Mouse (Mus musculus): ENCODE measurements around the gene Zfp248. TPM values are rescaled to one million over a fixed set of nuclear protein-coding genes. Genes with fewer than 3 reads are reported as not detected.

Gene Zfp248
- polyA plus RNA-seq, 1 experiment from 2014 or later: 4.3 TPM

DNA sequence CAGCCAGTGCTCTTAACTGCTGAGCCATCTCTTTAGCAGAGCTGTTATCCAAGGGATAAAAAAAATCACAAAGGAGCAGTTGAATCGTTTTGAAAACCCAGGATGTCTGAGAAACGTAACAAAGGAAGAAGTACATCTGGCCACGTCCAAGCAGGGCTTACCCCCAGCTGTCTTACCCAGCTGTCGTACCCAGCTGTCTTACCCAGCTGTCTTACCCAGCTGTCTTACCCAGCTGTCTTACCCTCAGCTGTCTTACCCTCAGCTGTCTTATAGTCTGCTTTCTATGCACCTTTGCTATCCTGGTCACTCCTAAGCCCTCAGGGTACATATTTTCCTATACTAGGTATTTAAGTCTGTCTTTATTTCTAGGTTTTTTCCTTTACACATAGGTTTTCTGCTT, 23.8 kb downstream of the Zfp248 start:
- no peaks in the 10 kb centered on the region for H3K4me1 ChIP-seq (ENCODE audit: control insufficient read depth, insufficient read depth, low read length)
- H3K9ac ChIP-seq (ENCODE audit: low read length): no peak overlapping the region
- no peak overlapping the region for H3K4me2 ChIP-seq (ENCODE audit: low read depth, low read length)
- H3K36me3 ChIP-seq (ENCODE audit: control insufficient read depth, insufficient read depth): peaks cover 39% of the 10 kb centered on the region
- no peaks in the 10 kb centered on the region for H3K27me3 ChIP-seq (ENCODE audit: control insufficient read depth, insufficient read depth, low read length)
- peaks cover 17% of the 10 kb centered on the region for H3K9me3 ChIP-seq (replicated peaks; ENCODE audit: control insufficient read depth, low read length)
- no peak overlapping the region for H3K27ac ChIP-seq (ENCODE audit: low read length)
- ATAC-seq (replicated peaks; ENCODE audit: extremely low read depth, insufficient read depth, low FRiP score): no peak
- no peak overlapping the region for H3K4me3 ChIP-seq (ENCODE audit: low read length)
- 76% methylated on average over 4 of the region's 4 CpGs for WGBS

DNA sequence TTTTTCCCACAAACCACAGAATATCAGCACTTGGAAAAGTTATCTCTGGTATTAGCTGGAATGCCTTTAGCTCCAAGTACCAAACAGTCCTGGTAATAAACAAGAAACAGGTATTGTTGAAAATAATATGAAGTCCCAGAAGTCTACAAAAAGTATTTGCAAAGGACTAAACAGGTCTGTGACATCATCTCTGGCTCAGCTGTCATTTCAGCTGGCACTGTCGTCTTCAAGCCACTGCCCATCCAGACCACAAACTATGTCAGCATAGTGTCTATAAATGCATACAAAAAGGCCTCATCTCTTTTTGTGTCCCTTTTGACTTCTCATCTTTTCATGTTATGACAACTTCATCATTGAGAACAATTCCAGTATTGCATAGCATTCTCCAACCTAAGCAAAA, 28.7 kb downstream of the Zfp248 start:
- no peaks in the 10 kb centered on the region for H3K27me3 ChIP-seq (ENCODE audit: control insufficient read depth, insufficient read depth, low read length)
- no peak overlapping the region for H3K4me3 ChIP-seq (ENCODE audit: low read length)
- no peak overlapping the region for H3K9ac ChIP-seq (ENCODE audit: low read length)
- no peak overlapping the region for H3K4me2 ChIP-seq (ENCODE audit: low read depth, low read length)
- 100% methylated on average over 1 of the region's 1 CpGs for WGBS
- H3K27ac ChIP-seq (ENCODE audit: low read length): no peak overlapping the region
- no peaks in the 10 kb centered on the region for H3K4me1 ChIP-seq (ENCODE audit: control insufficient read depth, insufficient read depth, low read length)
- ATAC-seq (replicated peaks; ENCODE audit: extremely low read depth, insufficient read depth, low FRiP score): no peak
- H3K36me3 ChIP-seq (ENCODE audit: control insufficient read depth, insufficient read depth): peaks cover 30% of the 10 kb centered on the region
- peaks cover 17% of the 10 kb centered on the region for H3K9me3 ChIP-seq (replicated peaks; ENCODE audit: control insufficient read depth, low read length)

DNA sequence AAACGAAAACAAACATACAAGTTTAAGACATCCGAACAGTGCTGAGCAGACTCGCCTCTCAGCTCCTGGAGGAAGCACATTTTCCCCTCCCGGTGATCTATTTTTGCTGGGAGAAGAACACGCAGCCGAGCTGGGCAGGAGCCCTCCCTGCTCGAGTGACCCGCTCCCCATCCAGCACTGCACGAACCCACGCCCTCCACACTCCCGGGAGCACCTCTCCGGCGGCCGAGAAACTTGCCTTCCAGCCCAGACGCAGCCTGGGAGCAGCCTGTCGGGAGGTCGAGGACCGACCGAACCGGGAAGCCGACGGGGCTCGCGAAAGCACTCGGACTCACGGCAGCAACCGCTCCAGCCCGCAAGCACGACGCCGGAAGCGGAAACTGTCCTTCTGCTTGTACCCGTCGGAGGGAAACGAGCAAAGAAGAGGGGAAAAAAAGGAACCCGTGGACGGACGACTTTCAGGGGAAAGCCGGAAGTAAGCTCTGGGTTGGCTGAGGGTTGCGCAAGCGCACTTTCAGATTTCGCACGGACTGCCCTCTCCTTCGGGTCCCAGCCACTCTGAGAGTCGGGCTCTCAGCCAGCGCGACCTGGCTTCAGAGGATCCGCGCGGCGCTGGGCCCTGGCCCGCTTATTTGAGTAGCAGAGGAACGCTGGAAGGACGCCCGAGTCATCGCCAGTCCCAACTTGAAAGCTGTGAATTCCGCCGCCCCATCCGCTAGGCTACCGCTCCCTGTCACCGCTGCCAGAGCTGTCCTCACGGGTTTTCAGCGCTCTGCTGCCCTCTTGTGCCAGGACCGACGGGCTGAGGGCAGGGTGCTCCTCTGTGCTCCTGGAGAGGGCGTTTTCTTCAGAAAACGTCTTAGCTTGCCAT, 36.0 kb downstream of the Zfp248 start, which contains the start of gene Bms1:
Bms1 (minus strand) TSS at position 425 of the 871 bp plus-strand sequence.
- under 1% methylated on average over 67 of the region's 67 CpGs for WGBS
- peak; percentile 98 for ATAC-seq (replicated peaks; ENCODE audit: extremely low read depth, insufficient read depth, low FRiP score)
- peaks cover 16% of the 10 kb centered on the region for H3K36me3 ChIP-seq (ENCODE audit: control insufficient read depth, insufficient read depth)

DNA sequence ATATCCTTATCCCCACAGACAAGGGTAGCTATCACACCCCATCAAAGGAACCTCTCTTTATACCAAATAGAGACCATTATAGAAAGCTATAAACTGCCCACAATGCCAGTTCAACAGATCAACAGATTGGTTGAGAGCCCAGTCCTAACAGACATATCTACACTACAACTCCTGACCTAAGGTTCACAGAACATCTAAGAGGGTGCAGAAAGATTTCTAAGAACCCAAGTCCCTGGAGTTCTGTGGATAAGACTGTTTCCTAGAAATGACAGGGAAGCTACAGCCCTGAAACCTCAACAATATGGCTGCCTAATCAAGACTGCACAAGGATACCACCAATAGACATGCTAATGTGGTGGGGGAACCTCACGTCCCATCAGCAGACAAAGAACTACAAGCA, 44.9 kb downstream of the Zfp248 start:
- 93% methylated on average over 1 of the region's 1 CpGs for WGBS
- no peak overlapping the region for H3K27ac ChIP-seq (ENCODE audit: low read length)
- no peak overlapping the region for H3K4me3 ChIP-seq (ENCODE audit: low read length)
- peaks cover 6% of the 10 kb centered on the region for H3K4me1 ChIP-seq (ENCODE audit: control insufficient read depth, insufficient read depth, low read length)
- H3K9me3 ChIP-seq (replicated peaks; ENCODE audit: control insufficient read depth, low read length): no peaks in the 10 kb centered on the region
- peaks cover 46% of the 10 kb centered on the region for H3K36me3 ChIP-seq (ENCODE audit: control insufficient read depth, insufficient read depth)
- H3K4me2 ChIP-seq (ENCODE audit: low read depth, low read length): no peak overlapping the region
- H3K9ac ChIP-seq (ENCODE audit: low read length): no peak overlapping the region
- H3K27me3 ChIP-seq (ENCODE audit: control insufficient read depth, insufficient read depth, low read length): no peaks in the 10 kb centered on the region
- no peak for ATAC-seq (replicated peaks; ENCODE audit: extremely low read depth, insufficient read depth, low FRiP score)

More for the DNA sequence above, 36.0 kb downstream of the Zfp248 start, which contains the start of gene Bms1:
- H3K4me3 ChIP-seq (ENCODE audit: low read length): peak within 1 kb of the TSS; percentile 100
- H3K27ac ChIP-seq (ENCODE audit: low read length): peak within 1 kb of the TSS; percentile 96
- no peaks in the 10 kb centered on the region for H3K9me3 ChIP-seq (replicated peaks; ENCODE audit: control insufficient read depth, low read length)
- H3K4me1 ChIP-seq (ENCODE audit: control insufficient read depth, insufficient read depth, low read length): peaks cover 11% of the 10 kb centered on the region
- H3K9ac ChIP-seq (ENCODE audit: low read length): peak within 1 kb of the TSS; percentile 97
- peak within 1 kb of the TSS; percentile 65 for H3K4me2 ChIP-seq (ENCODE audit: low read depth, low read length)
- no peaks in the 10 kb centered on the region for H3K27me3 ChIP-seq (ENCODE audit: control insufficient read depth, insufficient read depth, low read length)

DNA sequence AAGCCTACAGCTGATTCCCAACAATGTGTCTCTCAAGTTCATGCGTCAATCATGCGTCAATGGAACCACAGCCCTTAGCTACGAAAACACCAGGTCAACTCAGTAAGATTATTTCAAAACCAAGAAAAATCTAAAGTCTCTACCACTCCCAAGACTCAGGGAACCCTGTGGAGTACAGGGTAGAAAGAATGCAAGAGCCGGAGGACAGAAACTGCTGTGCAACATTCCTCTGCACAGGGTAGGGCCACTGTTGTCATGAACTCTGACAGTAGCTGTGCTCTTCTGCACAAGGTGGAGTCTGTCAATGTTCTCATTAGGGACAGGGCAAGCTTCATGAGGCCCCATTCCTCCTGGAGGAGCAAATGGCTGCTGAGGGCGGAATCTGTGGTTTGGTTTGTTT, 46.8 kb downstream of the Zfp248 start:
- Histone ChIP-seq H3K36me3 (ENCODE audit: control insufficient read depth, insufficient read depth) (peaks cover 56% of the 10 kb centered on the region), H3K9me3 (replicated peaks; ENCODE audit: control insufficient read depth, low read length) (no peaks in the 10 kb centered on the region), H3K4me1 (ENCODE audit: control insufficient read depth, insufficient read depth, low read length) (peaks cover 6% of the 10 kb centered on the region), H3K4me2 (ENCODE audit: low read depth, low read length) (no peak overlapping the region), H3K27ac (ENCODE audit: low read length) (no peak overlapping the region), H3K9ac (ENCODE audit: low read length) (no peak overlapping the region), H3K4me3 (ENCODE audit: low read length) (no peak overlapping the region), H3K27me3 (ENCODE audit: control insufficient read depth, insufficient read depth, low read length) (no peaks in the 10 kb centered on the region)
- ATAC-seq (replicated peaks; ENCODE audit: extremely low read depth, insufficient read depth, low FRiP score): no peak
- 88% methylated on average over 5 of the region's 5 CpGs for WGBS

DNA sequence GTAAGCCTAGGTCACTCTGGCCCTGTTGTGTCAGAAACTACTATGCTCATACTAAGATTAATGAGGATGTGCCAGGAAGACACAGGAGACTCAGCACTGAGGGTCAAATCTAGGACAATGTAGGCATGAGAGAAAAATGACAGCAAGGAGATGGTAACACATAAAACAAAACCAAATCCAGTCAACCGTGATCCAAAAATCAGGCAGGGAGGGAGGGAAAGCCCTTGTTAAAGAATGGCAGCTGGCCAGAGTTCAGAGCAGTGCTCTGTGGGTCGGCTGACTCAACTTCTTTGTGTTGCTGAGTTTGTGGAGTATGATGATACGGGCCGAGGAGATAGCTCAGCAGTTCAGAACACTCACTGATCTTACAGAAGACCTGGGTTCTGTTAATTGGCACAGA, 48.9 kb downstream of the Zfp248 start:
- Histone ChIP-seq H3K27ac (ENCODE audit: low read length) (no peak overlapping the region), H3K4me2 (ENCODE audit: low read depth, low read length) (no peak overlapping the region), H3K36me3 (ENCODE audit: control insufficient read depth, insufficient read depth) (peaks cover 45% of the 10 kb centered on the region), H3K9me3 (replicated peaks; ENCODE audit: control insufficient read depth, low read length) (no peaks in the 10 kb centered on the region), H3K4me1 (ENCODE audit: control insufficient read depth, insufficient read depth, low read length) (0 out of 2 replicates have a peak, but pooled peaks cover 2% of the 10 kb centered on the region), H3K4me3 (ENCODE audit: low read length) (no peak overlapping the region), H3K27me3 (ENCODE audit: control insufficient read depth, insufficient read depth, low read length) (no peaks in the 10 kb centered on the region), H3K9ac (ENCODE audit: low read length) (no peak overlapping the region)
- WGBS: 76% methylated on average over 4 of the region's 4 CpGs
- ATAC-seq (replicated peaks; ENCODE audit: extremely low read depth, insufficient read depth, low FRiP score): no peak

DNA sequence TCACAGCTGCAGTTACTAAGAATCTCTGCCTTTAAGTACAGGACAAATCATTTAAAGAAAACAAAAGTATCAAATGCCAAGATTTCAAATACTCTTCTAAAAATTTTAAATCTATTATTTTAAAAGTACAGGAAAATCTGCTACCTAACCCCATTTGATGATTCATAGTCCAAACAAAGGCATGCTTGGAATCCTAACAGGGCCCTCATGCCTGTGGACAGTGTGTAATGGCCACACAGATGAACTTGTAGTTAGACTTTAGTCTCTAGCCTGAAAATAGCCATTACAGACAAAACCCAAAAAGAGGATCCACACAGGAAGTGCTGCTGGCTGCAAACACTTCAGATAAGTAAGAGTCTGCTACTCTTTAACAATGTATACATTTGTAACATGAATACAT, 64.6 kb downstream of the Zfp248 start:
- no peak for ATAC-seq (replicated peaks; ENCODE audit: extremely low read depth, insufficient read depth, low FRiP score)
- Histone ChIP-seq H3K36me3 (ENCODE audit: control insufficient read depth, insufficient read depth) (peaks cover 57% of the 10 kb centered on the region), H3K4me1 (ENCODE audit: control insufficient read depth, insufficient read depth, low read length) (no peaks in the 10 kb centered on the region), H3K27me3 (ENCODE audit: control insufficient read depth, insufficient read depth, low read length) (no peaks in the 10 kb centered on the region), H3K4me2 (ENCODE audit: low read depth, low read length) (no peak overlapping the region), H3K27ac (ENCODE audit: low read length) (no peak overlapping the region), H3K9ac (ENCODE audit: low read length) (no peak overlapping the region), H3K4me3 (ENCODE audit: low read length) (no peak overlapping the region), H3K9me3 (replicated peaks; ENCODE audit: control insufficient read depth, low read length) (no peaks in the 10 kb centered on the region)

DNA sequence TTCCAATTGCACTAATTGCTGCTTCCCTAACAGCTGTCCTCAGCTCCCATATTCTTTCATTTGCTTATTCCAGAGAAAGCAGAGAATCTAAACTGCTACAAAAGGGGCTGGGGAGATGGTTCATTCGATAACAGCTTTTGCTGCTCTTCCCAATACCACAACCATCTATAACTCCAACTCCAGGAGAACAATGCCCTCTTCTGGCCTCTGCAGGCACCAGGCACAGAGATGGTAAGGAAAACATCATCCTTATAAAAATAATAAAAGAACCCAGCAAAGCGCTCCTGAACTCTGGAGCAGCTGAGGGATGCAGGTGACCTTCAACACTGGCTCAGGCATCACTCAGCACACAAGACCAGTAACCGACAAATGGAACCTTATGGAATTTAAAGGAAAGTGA, 69.4 kb downstream of the Zfp248 start:
- Histone ChIP-seq H3K27me3 (ENCODE audit: control insufficient read depth, insufficient read depth, low read length) (no peaks in the 10 kb centered on the region), H3K36me3 (ENCODE audit: control insufficient read depth, insufficient read depth) (peaks cover 30% of the 10 kb centered on the region), H3K4me3 (ENCODE audit: low read length) (no peak overlapping the region), H3K4me2 (ENCODE audit: low read depth, low read length) (no peak overlapping the region), H3K27ac (ENCODE audit: low read length) (no peak overlapping the region), H3K9me3 (replicated peaks; ENCODE audit: control insufficient read depth, low read length) (no peaks in the 10 kb centered on the region), H3K4me1 (ENCODE audit: control insufficient read depth, insufficient read depth, low read length) (no peaks in the 10 kb centered on the region), H3K9ac (ENCODE audit: low read length) (no peak overlapping the region)
- WGBS: 93% methylated on average over 3 of the region's 3 CpGs
- no peak for ATAC-seq (replicated peaks; ENCODE audit: extremely low read depth, insufficient read depth, low FRiP score)

DNA sequence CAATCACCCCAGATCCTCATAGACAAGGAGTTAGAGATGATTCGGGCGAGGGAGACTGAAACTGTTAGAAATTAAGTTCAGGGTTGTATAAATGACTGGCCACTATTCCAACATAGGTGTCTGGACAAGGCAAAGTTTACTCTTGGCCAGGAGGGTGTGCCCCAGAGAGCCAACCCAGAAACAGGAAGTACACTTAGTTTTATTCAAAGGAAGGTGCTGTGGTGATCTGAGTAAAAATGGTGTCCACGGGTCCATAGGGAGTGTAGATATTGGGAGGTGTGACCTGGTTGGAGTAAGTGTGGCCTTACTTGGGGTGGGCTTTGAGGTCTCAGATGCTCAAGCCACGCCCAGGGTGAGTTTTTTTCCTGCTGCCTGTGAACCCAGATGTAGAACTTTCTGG, 74.1 kb downstream of the Zfp248 start:
- no peak overlapping the region for H3K27ac ChIP-seq (ENCODE audit: low read length)
- ATAC-seq (replicated peaks; ENCODE audit: extremely low read depth, insufficient read depth, low FRiP score): no peak
- H3K4me1 ChIP-seq (ENCODE audit: control insufficient read depth, insufficient read depth, low read length): no peaks in the 10 kb centered on the region
- H3K36me3 ChIP-seq (ENCODE audit: control insufficient read depth, insufficient read depth): peaks cover 8% of the 10 kb centered on the region
- 77% methylated on average over 4 of the region's 4 CpGs for WGBS
- H3K27me3 ChIP-seq (ENCODE audit: control insufficient read depth, insufficient read depth, low read length): peaks cover 10% of the 10 kb centered on the region; the same call in 1 of the 2 replicates
- no peaks in the 10 kb centered on the region for H3K9me3 ChIP-seq (replicated peaks; ENCODE audit: control insufficient read depth, low read length)
- H3K9ac ChIP-seq (ENCODE audit: low read length): no peak overlapping the region
- no peak overlapping the region for H3K4me3 ChIP-seq (ENCODE audit: low read length)
- no peak overlapping the region for H3K4me2 ChIP-seq (ENCODE audit: low read depth, low read length)
